Mouse (Mus musculus): ENCODE results near the gene Map1b.

Gene Map1b

GRCm38 (mm10) chr13:99516448-99516881 lies at the start of gene Map1b:
TSS of gene Map1b (minus strand) at chr13:99516540.
- DNase-seq = peak; percentile 84

DNA sequence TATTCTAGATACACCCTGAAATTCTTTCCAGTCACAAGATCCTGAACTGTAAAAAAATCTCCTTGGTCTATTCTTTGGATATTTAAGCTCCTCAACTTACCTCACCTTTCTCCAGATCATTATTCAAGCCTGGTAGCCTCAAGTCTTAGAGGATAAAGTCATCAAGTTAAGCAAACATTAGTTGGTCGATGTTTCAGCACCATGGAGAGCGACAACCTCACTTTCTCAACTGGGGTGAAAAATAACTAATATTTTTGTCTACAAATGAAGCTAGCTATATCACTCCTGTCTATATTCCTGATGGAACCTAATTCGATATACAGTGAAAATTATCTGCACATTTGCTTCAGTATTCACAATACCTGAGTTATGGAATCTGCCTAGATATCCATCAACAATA lies 48.0 kb upstream of the Map1b start:
- DNase-seq = peak; percentile 23

DNA sequence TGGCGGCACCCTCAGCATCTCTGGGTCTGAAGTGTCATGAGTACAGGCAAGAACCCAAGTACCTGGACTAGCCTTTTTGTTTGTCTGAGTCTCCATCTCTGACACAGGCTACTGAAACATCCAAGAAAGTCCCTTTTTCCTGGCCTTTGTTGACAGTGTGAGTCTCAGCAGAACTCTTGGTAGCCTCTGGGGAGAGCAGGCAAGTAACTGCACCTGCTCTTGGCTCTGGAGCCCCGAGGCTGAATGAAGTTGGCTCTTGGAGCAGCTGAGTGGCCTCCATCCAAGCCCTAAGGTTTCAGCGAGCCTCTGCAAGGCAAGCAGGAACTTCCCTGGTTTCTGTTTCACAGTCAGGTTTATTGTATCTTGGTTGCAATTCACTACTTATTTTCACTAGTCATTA lies 46.7 kb upstream of the Map1b start:
- no peak for DNase-seq

DNA sequence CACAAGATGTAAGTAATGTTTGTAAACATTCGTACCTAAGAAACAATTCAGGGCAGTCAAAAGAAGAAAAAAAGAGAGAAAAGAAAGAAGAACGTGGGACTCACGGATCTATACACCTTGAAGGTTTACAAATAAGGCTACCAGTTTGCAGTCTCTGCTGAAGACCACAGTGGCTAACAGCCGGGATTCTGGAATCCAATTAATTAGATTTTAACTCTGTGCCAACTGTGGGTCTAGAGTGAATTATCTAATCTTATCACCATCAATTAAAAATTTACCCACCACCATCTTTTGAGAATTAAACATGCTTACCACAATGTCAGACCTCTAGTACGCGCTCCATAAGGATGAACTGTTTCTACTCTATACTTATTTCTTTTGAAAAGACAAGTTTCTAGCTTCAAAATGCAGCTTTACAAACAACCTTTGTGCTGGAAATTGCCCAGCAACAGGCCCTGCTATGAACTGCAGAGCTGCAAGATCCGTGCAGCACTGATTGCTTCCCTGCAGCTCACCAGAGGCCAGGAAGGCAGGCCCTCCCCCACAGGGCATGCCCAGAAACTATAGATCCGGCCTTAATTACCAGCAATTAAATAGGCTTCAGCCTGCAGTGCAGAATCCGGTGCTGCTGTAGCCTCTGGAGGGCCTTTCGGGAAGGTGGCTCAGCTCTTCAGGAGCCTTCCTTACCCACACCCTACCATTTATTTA lies 45.7 kb upstream of the Map1b start:
- no peak for DNase-seq

GRCm38 (mm10) chr13:99560674-99561639 lies 44.6 kb upstream of the Map1b start:
- no peak for DNase-seq

GRCm38 (mm10) chr13:99558216-99558906 lies 42.0 kb upstream of the Map1b start:
- no peak for DNase-seq

DNA sequence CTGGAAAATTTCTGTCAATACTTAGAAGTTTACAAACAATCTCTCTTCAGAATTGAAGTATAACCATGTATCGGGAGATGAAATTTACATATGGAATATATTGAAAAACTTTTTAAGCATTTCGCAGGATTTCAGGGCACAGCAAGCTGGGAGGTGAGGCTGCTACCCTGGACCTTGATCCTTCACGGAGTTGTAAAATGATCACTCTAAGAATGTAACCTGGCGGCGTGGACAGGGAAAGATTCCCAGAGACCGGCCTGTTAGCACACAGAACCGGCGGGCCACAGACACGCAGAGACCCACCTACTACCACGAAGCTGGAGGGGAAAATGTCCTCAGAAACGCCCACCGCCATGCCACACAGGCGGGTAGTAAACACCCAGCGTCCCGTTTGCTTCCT lies 41.5 kb upstream of the Map1b start:
- DNase-seq = no peak

DNA sequence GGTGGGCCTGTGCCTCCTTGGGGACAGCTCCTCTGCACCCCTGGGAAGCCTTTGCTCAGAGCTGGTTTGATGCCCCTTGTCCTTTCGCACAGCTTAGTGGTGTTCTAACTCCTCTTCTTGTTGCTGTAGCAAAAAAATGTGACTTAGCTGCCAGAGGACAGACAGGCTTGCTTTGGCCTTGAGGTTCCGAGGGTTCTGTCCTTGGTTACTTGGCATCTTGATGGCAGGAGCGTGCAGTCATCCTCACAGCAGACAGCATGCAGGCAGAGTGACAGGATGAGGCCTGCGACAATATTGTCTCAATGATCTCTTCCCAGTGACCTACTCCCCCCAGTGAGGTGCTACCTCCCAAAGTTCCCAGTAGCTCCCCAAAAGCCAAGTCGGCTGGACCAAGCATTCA lies 41.0 kb upstream of the Map1b start:
- no peak for DNase-seq

- no peak for DNase-seq
These were observed 38.6 kb upstream of the Map1b start for GRCm38 (mm10) chr13:99554960-99555359.

DNA sequence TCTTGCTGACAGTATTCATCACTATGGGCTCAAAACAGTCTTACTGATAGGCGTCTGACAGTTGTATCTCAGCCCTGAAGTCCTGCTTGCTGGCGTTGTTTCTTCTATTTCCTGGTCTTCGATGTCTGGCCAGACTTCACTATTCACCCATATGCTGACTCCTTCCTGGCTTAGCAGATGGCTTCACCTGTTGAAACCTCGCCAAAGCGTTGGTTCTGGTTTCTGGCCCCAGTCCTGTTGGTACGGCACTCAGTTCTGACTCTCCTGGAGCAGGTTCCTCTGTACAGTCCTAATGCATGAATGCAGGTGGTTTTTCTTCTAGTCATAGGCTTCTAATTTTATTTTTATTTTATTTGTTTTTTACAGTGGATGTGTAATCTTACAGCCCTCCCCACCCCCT lies 38.1 kb upstream of the Map1b start:
- DNase-seq = no peak

DNA sequence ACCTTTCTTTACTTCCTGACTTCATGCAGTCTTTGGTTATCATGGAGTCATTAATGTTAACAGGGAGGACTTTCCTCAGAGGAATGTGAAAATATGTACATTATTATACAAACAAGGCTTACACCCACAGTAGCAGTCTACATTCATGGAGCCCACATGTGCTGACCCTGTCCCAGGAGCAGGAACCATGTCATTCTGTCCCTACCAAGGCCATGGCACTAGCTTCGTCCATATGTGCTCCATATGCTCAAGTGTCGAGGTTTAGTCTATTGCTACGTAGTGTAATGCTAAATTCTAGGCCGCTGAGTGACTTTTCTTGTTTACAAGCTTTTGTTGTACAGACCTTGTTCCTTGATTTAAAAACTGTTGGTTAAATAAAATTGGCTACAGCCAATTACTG lies 36.0 kb upstream of the Map1b start:
- no peak for DNase-seq

GRCm38 (mm10) chr13:99550679-99551369 lies 34.5 kb upstream of the Map1b start:
- DNase-seq = no peak

DNA sequence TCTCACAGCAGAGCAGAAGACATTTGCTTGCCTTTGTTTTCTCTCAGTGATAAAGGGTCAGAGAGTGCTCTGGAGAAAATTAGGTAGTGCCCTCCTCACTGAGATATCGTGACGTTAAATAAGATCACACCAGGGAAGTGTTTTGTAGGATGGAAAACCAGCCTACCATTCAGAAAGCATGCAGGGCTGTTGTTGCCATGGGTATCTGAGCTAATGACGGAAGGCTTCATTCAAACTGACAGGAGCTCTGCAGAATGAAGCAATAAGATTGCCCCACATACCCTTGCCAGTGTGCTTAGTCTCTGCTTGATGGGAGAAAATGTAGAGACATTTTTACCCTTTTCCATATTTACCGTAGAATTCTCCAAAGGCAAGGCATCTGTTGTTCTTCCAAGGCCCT lies 33.7 kb upstream of the Map1b start:
- no peak for DNase-seq

DNA sequence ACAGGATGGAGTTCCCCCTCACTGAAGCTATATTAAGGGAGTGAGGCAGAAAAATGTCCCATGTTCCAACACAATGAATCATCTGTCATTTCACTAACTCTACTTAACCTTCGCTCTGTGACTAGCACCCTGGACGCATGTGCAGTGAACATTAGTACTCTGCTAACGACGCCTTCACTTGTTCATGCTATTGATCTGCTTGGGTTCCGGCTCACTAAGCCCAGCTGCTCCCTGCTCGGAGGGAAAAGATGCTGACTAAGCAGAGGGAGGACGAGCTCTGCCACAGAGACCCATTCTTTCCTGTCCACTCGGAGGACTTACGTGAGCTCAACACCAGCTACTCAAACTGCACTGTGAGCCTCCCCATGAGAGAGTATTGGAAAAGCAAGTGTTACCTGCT lies 33.2 kb upstream of the Map1b start:
- no peak for DNase-seq

- DNase-seq = no peak
These were observed 30.5 kb upstream of the Map1b start for GRCm38 (mm10) chr13:99546832-99547231.

- no peak for DNase-seq
These were observed 28.9 kb upstream of the Map1b start for GRCm38 (mm10) chr13:99545201-99545600.

GRCm38 (mm10) chr13:99541429-99542267 lies 25.3 kb upstream of the Map1b start:
- no peak for DNase-seq

GRCm38 (mm10) chr13:99539288-99539687 lies 22.9 kb upstream of the Map1b start:
- DNase-seq = no peak

DNA sequence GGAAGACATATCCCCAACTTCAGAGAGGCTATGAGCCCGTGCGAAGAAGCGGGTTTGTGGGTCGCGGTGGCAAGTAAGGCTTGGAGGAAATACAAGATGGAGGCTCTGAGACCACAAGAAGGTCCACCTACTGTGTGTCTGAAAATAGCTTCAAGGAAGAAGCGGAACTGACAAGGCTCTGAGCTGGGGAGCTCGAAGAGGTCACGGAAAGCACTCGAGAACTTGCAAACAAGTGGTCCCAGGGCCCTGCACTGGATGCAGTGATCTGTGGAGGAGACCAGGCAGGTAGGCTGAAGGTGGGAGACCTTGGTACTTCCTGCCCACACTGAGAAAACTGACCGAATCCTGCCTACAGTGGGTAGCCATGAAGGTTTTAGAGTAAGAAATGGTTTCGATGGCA lies 22.5 kb upstream of the Map1b start:
- DNase-seq = no peak

- DNase-seq = no peak
These were observed 21.7 kb upstream of the Map1b start for GRCm38 (mm10) chr13:99537908-99538513.

DNA sequence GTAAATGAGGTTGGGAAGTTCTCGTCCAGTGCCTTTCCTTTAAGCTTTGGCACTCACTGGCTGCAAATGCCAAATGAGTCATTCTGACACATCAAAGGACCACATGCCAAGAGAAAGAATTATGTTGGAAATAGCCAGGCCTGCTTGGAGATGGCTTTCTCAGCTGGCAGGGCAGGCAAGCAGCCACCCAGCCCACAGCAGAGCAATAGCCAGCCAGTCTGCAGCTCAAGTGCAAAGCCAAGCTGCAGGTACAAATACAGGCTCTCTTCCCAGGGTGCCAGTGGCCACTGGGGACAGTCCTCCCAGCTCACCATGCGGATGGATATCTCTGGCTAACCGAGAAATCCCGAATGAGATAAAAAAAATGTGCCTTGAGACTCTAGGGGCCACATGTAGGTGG lies 12.1 kb upstream of the Map1b start:
- no peak for DNase-seq
